Mouse (Mus musculus) CH12.LX (cell line): Measurements from ENCODE around the gene Psmd1. TPM values are rescaled to one million over a fixed set of nuclear protein-coding genes. Genes with fewer than 3 reads are reported as not detected.

Experiments
- DNase-seq: peaks from one replicate; pipeline ENCODE4 v3.0.0-alpha.2; 2013; ENCODE audit errors: extremely low read depth
- H3K27ac ChIP-seq: 2 replicates; pipeline ENCODE4 v1.5.1; 2012; ENCODE audit warnings: low read depth, mild to moderate bottlenecking, control low read depth, moderate library complexity; ENCODE audit not compliant: insufficient read depth
- H3K27me3 ChIP-seq: replicated peaks from 2 replicates; pipeline ENCODE3; 2012; ENCODE audit warnings: inconsistent platforms
- H3K36me3 ChIP-seq, 2 experiments: replicated peaks in 1 of 2; 2 replicates each; pipeline versions ENCODE3 to v1.6.1; 2012; ENCODE audit warnings: inconsistent platforms in 1 of 2, low read length in 1 of 2, mild to moderate bottlenecking in 1 of 2, mixed read lengths in 1 of 2, moderate library complexity in 1 of 2; ENCODE audit not compliant: control insufficient read depth in 1 of 2, insufficient read depth in 1 of 2
- H3K4me1 ChIP-seq, 2 experiments: 2 replicates each; pipeline ENCODE4 v1.6.1; 2012; ENCODE audit warnings: inconsistent platforms in 1 of 2, moderate library complexity in 1 of 2; ENCODE audit not compliant: insufficient read depth in 2 of 2, control insufficient read depth in 1 of 2
- H3K4me2 ChIP-seq: 2 replicates; pipeline ENCODE4 v1.6.1; 2012; ENCODE audit warnings: low read depth, mild to moderate bottlenecking, control low read depth; ENCODE audit not compliant: poor library complexity, insufficient read depth, severe bottlenecking
- H3K4me3 ChIP-seq, 3 experiments: fragments of 150-350 bp in 1 of 3; sonication (generic) in 1 of 3; replicated peaks in 1 of 3; 2 replicates each; pipeline versions ENCODE3 to v1.5.1; 2011 to 2012; ENCODE audit warnings: low read depth in 2 of 3, low read length in 2 of 3, mild to moderate bottlenecking in 2 of 3, moderate library complexity in 2 of 3, control low read depth in 1 of 3, improper control_type of control experiment in 1 of 3, inconsistent platforms in 1 of 3, mixed read lengths in 1 of 3; ENCODE audit not compliant: poor library complexity in 1 of 3
- H3K79me2 ChIP-seq: replicated peaks from 2 replicates; pipeline ENCODE4 v1.6.1; 2012; ENCODE audit warnings: mild to moderate bottlenecking, moderate library complexity; ENCODE audit not compliant: control insufficient read depth, poor library complexity, insufficient read depth, severe bottlenecking; ENCODE audit errors: extremely low read depth
- H3K9ac ChIP-seq: 2 replicates; pipeline ENCODE4 v1.6.1; 2012; ENCODE audit warnings: low read depth, mild to moderate bottlenecking, control low read depth, moderate library complexity; ENCODE audit not compliant: insufficient read depth
- H3K9me3 ChIP-seq: replicated peaks from 2 replicates; pipeline ENCODE3; 2012; ENCODE audit warnings: low read length, inconsistent platforms, mixed read lengths
- BHLHE40 ChIP-seq: IDR thresholded peaks from 2 replicates; pipeline ENCODE4 v1.6.1; 2011; ENCODE audit warnings: mild to moderate bottlenecking, low read depth, low read length, improper control_type of control experiment
- CTCF ChIP-seq, 2 experiments: IDR thresholded peaks in 1 of 2; conservative IDR thresholded peaks in 1 of 2; 2 replicates each; pipeline ENCODE4 v1.5.1; 2011 to 2012; ENCODE audit warnings: low read depth in 2 of 2, low read length in 2 of 2, improper control_type of control experiment in 1 of 2, inconsistent platforms in 1 of 2, mild to moderate bottlenecking in 1 of 2, moderate library complexity in 1 of 2
- EP300 ChIP-seq: IDR thresholded peaks from 2 replicates; pipeline ENCODE4 v1.6.1; 2011; ENCODE audit warnings: low read length, improper control_type of control experiment
- GABPA ChIP-seq: IDR thresholded peaks from 2 replicates; pipeline ENCODE4 v1.6.1; 2012; ENCODE audit warnings: low read depth, low read length, improper control_type of control experiment, inconsistent platforms; ENCODE audit not compliant: insufficient replicate concordance
- HCFC1 ChIP-seq: IDR thresholded peaks from 2 replicates; pipeline ENCODE4 v1.6.1; 2012; ENCODE audit warnings: low read depth, mild to moderate bottlenecking, inconsistent platforms, low read length, improper control_type of control experiment
- IRF4 ChIP-seq: IDR thresholded peaks from 2 replicates; pipeline ENCODE4 v1.6.1; 2014; ENCODE audit warnings: low read depth, mild to moderate bottlenecking, inconsistent platforms, low read length, improper control_type of control experiment
- JUN ChIP-seq: IDR thresholded peaks from 2 replicates; pipeline ENCODE4 v1.6.1; 2011; ENCODE audit warnings: low read depth, mild to moderate bottlenecking, low read length, improper control_type of control experiment, moderate library complexity; ENCODE audit not compliant: insufficient read depth
- JUND ChIP-seq: conservative IDR thresholded peaks from 2 replicates; pipeline ENCODE4 v1.6.1; 2011; ENCODE audit warnings: low read depth, low read length, improper control_type of control experiment
- KAT2A ChIP-seq: IDR thresholded peaks from 2 replicates; pipeline ENCODE4 v1.6.1; 2012; ENCODE audit warnings: low read length, improper control_type of control experiment, inconsistent platforms; ENCODE audit not compliant: insufficient replicate concordance
- MEF2A ChIP-seq: IDR thresholded peaks from 2 replicates; pipeline ENCODE4 v1.6.1; 2014; ENCODE audit warnings: low read depth, mild to moderate bottlenecking, inconsistent platforms, low read length, improper control_type of control experiment, borderline replicate concordance
- MXI1 ChIP-seq: IDR thresholded peaks from 2 replicates; pipeline ENCODE4 v1.6.1; 2011; ENCODE audit warnings: mild to moderate bottlenecking, low read depth, low read length, improper control_type of control experiment
- MYC ChIP-seq: IDR thresholded peaks from 2 replicates; pipeline ENCODE4 v1.6.1; 2011; ENCODE audit warnings: low read depth, mild to moderate bottlenecking, improper control_type of control experiment, low read length
- NELFE ChIP-seq: IDR thresholded peaks from 2 replicates; pipeline ENCODE4 v1.6.1; 2011; ENCODE audit warnings: low read depth, low read length, improper control_type of control experiment
- PAX5 ChIP-seq: IDR thresholded peaks from 2 replicates; pipeline ENCODE4 v1.6.1; 2012; ENCODE audit warnings: low read length, inconsistent platforms, mixed read lengths
- POLR2AphosphoS2 ChIP-seq: IDR thresholded peaks from 2 replicates; pipeline ENCODE4 v1.6.1; 2011; ENCODE audit warnings: low read depth, low read length, improper control_type of control experiment
- RCOR1 ChIP-seq: conservative IDR thresholded peaks from 2 replicates; pipeline ENCODE4 v1.6.1; 2012; ENCODE audit warnings: low read depth, mild to moderate bottlenecking, inconsistent platforms, low read length, improper control_type of control experiment
- TBP ChIP-seq: conservative IDR thresholded peaks from 2 replicates; pipeline ENCODE4 v1.6.1; 2011; ENCODE audit warnings: low read depth, low read length, improper control_type of control experiment
- TCF12 ChIP-seq: IDR thresholded peaks from 2 replicates; pipeline ENCODE4 v1.6.1; 2014; ENCODE audit warnings: low read depth, mild to moderate bottlenecking, inconsistent platforms, low read length, improper control_type of control experiment
- UBTF ChIP-seq: IDR thresholded peaks from 2 replicates; pipeline ENCODE4 v1.6.1; 2012; ENCODE audit warnings: low read depth, mild to moderate bottlenecking, inconsistent platforms, low read length, improper control_type of control experiment, moderate library complexity
- USF1 ChIP-seq: IDR thresholded peaks from 2 replicates; pipeline ENCODE4 v1.6.1; 2014; ENCODE audit warnings: low read depth, mild to moderate bottlenecking, inconsistent platforms, low read length, improper control_type of control experiment
- ZC3H11A ChIP-seq: IDR thresholded peaks from 2 replicates; pipeline ENCODE4 v1.6.1; 2012; ENCODE audit warnings: low read depth, mild to moderate bottlenecking, inconsistent platforms, low read length, improper control_type of control experiment
- ZKSCAN1 ChIP-seq: IDR thresholded peaks from 2 replicates; pipeline ENCODE4 v1.6.1; 2012; ENCODE audit warnings: low read depth, inconsistent platforms, low read length, improper control_type of control experiment, borderline replicate concordance
- ZNF384 ChIP-seq: IDR thresholded peaks from 2 replicates; pipeline ENCODE4 v1.6.1; 2012; ENCODE audit warnings: low read depth, low read length, improper control_type of control experiment, inconsistent platforms
- dilution Hi-C: fragments of 300-500 bp; cut with MboI; formaldehyde crosslinking; loops from 2 replicates; pipeline ENCODE4 v1.14.3; 2020; ENCODE audit warnings: low sequenced_read_pairs; ENCODE audit not compliant: extremely low pct_unique_long_range_greater_than_20kb, extremely low pct_ligation_motif_present
- in situ Hi-C: fragments of 300-500 bp; cut with MboI; formaldehyde crosslinking; loops from 3 replicates; pipeline ENCODE4 v1.14.3; 2019; ENCODE audit warnings: low sequenced_read_pairs, low pct_ligation_motif_present, low pct_unique_long_range_greater_than_20kb, mixed read lengths
- polyA plus RNA-seq: library from polyadenylated mRNA; unstranded; fragments of >175 nt; gene quantifications from 2 replicates; pipeline ENCODE4 v1.2.1, GENCODE M21; 2012; ENCODE audit warnings: low read depth; ENCODE audit not compliant: insufficient read length
- total RNA-seq, 2 experiments: library from RNA; depleted of rRNA; stranded (reverse); fragments of 300-350 nt in 1 of 2; fragments of >200 nt in 1 of 2; gene quantifications; 2 replicates each; pipeline ENCODE4 v1.2.3; 2012 to 2014

Psmd1 gene
- total and polyA plus RNA-seq, 3 experiments: 87.6 to 196 (median 134) TPM

- TF ChIP-seq IRF4 (peak; percentile 58; the same call in 1 of the 2 replicates), NELFE (peak; percentile 95; the same call in 1 of the 2 replicates), TCF12 (0 out of 2 replicates have a peak, but pooled peaks have one; percentile 36), JUND (0 out of 2 replicates have a peak, but pooled peaks have one; percentile 28), CTCF (conservative IDR thresholded peaks at IDR 0.05 in 1 of 2, IDR thresholded peaks at IDR 0.05 in 1 of 2; ENCODE audit: low read depth in 2 of 2, low read length in 2 of 2) (peak; percentile 97 to 100)
Measured at GRCm38 (mm10) chr1:86178462-86179253, 114.5 kb downstream of the Psmd1 start (continued).

- dilution Hi-C loops: loop anchor here (25.0 kb wide), 1 partner anchor 155 kb away; no protein-coding TSS in a partner anchor
- Histone ChIP-seq H3K4me2 (no peak overlapping the region), H3K27ac (no peak overlapping the region), H3K36me3 (peaks cover 8 to 71% of the 10 kb centered on the region in 2 experiments), H3K79me2 (no peaks in the 10 kb centered on the region), H3K9ac (no peak overlapping the region), H3K4me3 (no peak overlapping the region), H3K9me3 (no peaks in the 10 kb centered on the region), H3K27me3 (no peaks in the 10 kb centered on the region), H3K4me1 (peaks cover 0 to 2% of the 10 kb centered on the region in 2 experiments; a peak in 1 of 4 replicates)
- in situ Hi-C loops: no loop called here
- DNase-seq: no peak
- TF ChIP-seq EP300 (no peak), JUN (no peak), USF1 (no peak), GABPA (no peak), MXI1 (no peak), HCFC1 (no peak), UBTF (no peak), RCOR1 (no peak), BHLHE40 (no peak), ZC3H11A (no peak), ZKSCAN1 (no peak), KAT2A (no peak), POLR2AphosphoS2 (no peak), TCF12 (no peak), MEF2A (no peak), ZNF384 (no peak), NELFE (no peak), MYC (no peak), TBP (no peak), PAX5 (no peak)
Measured at GRCm38 (mm10) chr1:86182004-86182709, 118.0 kb downstream of the Psmd1 start.
